Mouse (Mus musculus): ENCODE data around the gene Gm4131. TPM values are rescaled to one million over a fixed set of nuclear protein-coding genes. Genes with fewer than 3 reads are reported as not detected.

Gm4131 gene
- polyA plus RNA-seq, 1 experiment from 2014 or later: 0.20 TPM

DNA sequence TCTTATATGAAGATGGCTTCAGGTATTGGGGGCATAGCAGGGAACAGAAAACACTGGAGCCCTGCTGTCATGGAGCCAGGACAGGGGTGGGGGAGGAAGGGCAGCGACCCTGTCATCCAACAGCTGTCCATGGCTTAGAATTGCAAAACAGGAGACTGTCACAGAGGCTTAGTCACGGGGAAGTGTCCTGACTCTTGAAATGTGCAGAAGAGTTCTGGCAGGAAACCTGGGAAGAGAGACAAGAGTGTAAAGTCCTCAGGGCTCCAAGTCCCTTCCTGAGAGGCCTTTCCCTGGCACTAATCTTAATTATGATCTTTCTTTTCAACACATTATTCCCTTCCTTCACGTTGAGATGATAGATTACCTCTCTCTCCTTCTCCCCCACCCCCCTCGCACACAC is 16.6 kb downstream of the Gm4131 start:
- ATAC-seq (ENCODE audit: insufficient number of reproducible peaks, low FRiP score): no peak
- H3K9ac ChIP-seq: no peak overlapping the region

DNA sequence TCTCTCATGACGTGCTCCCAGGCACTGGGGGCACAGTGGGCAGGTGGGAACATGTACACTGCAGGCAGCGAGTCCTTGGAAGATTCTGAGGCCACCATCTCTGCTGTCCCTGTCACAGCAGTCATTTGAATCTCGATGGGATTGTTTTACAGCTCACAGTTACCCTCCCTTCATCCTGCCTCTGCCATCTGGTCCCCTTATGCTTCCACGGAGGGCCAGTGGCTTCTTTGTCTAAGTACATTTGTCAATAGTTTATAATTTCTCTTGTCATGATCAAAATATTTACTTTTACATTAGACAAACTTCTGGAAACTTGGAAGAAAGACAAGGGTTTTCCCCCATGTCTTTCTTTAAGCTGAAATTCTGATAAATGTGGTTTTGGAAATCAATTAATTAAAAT is 20.0 kb downstream of the Gm4131 start:
- Histone ChIP-seq H3K27ac (ENCODE audit: poor library complexity, severe bottlenecking) (no peak overlapping the region), H3K27me3 (replicated peaks) (no peaks in the 10 kb centered on the region), H3K4me2 (no peak overlapping the region), H3K4me1 (replicated peaks) (peaks cover 2% of the 10 kb centered on the region; the same call in 1 of the 2 replicates), H3K9me3 (replicated peaks) (0 out of 2 replicates have a peak, but pooled peaks cover 3% of the 10 kb centered on the region), H3K4me3 (no peak overlapping the region), H3K9ac (no peak overlapping the region), H3K36me3 (no peaks in the 10 kb centered on the region)
- 67% methylated on average over 4 of the region's 4 CpGs for WGBS
- no peak for ATAC-seq (ENCODE audit: insufficient number of reproducible peaks, low FRiP score)

More for the DNA sequence above, 16.6 kb downstream of the Gm4131 start:
- H3K27ac ChIP-seq (ENCODE audit: poor library complexity, severe bottlenecking): no peak overlapping the region
- no peak overlapping the region for H3K4me2 ChIP-seq
- H3K4me3 ChIP-seq: no peak overlapping the region
- no peaks in the 10 kb centered on the region for H3K9me3 ChIP-seq (replicated peaks)
- peaks cover 7% of the 10 kb centered on the region; the same call in 1 of the 2 replicates for H3K27me3 ChIP-seq (replicated peaks)
- H3K36me3 ChIP-seq: no peaks in the 10 kb centered on the region
- 13% methylated on average over 4 of the region's 4 CpGs for WGBS
- H3K4me1 ChIP-seq (replicated peaks): peaks cover 7% of the 10 kb centered on the region

DNA sequence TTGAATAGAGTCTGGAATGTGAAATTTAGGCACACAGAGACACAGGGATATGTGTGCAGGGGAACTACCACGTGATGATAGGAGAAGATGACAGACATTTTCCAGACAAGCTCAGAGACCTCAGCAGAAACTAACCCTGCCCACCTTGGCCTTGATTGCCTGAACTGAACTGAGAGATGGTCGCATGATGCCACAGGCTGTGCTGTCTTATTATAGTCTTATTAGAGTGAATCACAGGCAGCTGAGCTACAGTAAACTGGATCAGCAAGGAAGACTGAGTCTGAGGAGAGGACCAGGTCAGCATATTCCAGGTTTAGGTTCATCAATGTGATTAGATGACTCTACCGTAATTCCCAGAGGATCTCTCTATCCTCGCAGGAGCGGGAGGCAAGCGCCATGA is 20.4 kb downstream of the Gm4131 start:
- Histone ChIP-seq H3K9ac (no peak overlapping the region), H3K4me2 (no peak overlapping the region), H3K27me3 (replicated peaks) (no peaks in the 10 kb centered on the region), H3K36me3 (no peaks in the 10 kb centered on the region), H3K4me3 (no peak overlapping the region), H3K9me3 (replicated peaks) (0 out of 2 replicates have a peak, but pooled peaks cover 3% of the 10 kb centered on the region), H3K4me1 (replicated peaks) (peaks cover 2% of the 10 kb centered on the region; the same call in 1 of the 2 replicates), H3K27ac (ENCODE audit: poor library complexity, severe bottlenecking) (no peak overlapping the region)
- no peak for ATAC-seq (ENCODE audit: insufficient number of reproducible peaks, low FRiP score)
- 80% methylated on average over 6 of the region's 6 CpGs for WGBS

DNA sequence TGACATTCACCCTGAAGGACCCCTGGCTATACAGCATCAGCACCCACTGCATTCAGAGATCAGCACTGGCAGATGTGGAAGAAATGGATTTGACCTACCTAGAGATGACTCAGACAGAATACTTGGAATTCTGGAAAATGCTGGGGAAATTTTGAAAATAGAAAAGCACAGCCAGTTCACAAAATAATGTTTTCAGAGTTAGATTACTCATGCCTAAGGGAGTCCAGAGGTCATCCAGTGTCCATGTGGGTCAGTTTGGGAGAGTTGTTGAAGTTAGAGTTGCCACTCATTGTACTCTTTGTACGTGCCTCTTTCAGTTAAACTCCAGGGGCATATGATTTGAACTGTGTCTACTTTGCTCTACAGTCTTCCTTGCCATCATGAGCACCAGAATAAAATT is 25.0 kb downstream of the Gm4131 start:
- Histone ChIP-seq H3K36me3 (no peaks in the 10 kb centered on the region), H3K27me3 (replicated peaks) (no peaks in the 10 kb centered on the region), H3K9me3 (replicated peaks) (0 out of 2 replicates have a peak, but pooled peaks cover 3% of the 10 kb centered on the region), H3K4me1 (replicated peaks) (no peaks in the 10 kb centered on the region; the same call in 1 of the 2 replicates), H3K27ac (ENCODE audit: poor library complexity, severe bottlenecking) (no peak overlapping the region), H3K4me2 (no peak overlapping the region), H3K4me3 (no peak overlapping the region), H3K9ac (no peak overlapping the region)
- no peak for ATAC-seq (ENCODE audit: insufficient number of reproducible peaks, low FRiP score)
- 73% methylated on average over 1 of the region's 1 CpGs for WGBS

DNA sequence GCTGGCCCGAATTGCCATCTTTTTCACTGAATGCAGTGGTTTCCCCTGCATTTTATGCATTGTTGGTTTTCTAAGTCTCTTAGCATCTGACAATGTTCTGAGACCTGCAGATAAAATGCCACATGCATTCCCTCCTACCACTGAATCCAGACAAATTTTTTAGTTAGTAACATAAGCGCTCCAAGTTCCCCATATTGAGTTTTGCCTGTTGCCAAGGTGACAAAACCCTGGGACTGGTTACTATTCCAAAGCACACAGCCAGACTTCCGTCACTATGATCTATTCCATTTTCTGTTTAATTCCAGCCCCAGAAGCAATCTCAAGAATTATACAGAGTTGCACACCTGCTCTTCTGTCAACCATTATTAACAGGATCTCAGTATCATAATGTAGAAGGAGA is 26.9 kb downstream of the Gm4131 start:
- Histone ChIP-seq H3K27me3 (replicated peaks) (no peaks in the 10 kb centered on the region), H3K4me1 (replicated peaks) (no peaks in the 10 kb centered on the region; the same call in 1 of the 2 replicates), H3K27ac (ENCODE audit: poor library complexity, severe bottlenecking) (no peak overlapping the region), H3K9ac (no peak overlapping the region), H3K9me3 (replicated peaks) (0 out of 2 replicates have a peak, but pooled peaks cover 3% of the 10 kb centered on the region), H3K4me2 (no peak overlapping the region), H3K4me3 (no peak overlapping the region), H3K36me3 (no peaks in the 10 kb centered on the region)
- 81% methylated on average over 3 of the region's 3 CpGs for WGBS
- no peak for ATAC-seq (ENCODE audit: insufficient number of reproducible peaks, low FRiP score)

DNA sequence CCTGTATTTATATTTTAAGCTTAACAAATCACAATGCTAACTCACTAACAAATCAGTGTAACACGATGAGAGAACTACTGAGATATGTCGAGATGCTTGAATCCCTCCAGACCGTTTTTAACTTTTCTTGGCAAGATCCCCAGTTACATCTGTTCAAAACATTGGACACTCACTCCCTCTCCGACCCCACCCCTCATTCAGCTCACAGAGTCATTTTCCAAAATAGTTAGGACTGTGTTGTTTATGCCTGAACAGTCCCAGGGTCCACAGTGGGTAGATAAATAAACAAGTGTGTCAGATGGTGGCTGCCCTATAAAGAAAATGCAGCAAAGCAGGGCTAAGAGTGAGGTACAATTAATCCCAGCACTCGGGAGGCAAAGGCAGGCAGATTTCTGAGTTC is 29.7 kb downstream of the Gm4131 start:
- Histone ChIP-seq H3K4me3 (no peak overlapping the region), H3K27ac (ENCODE audit: poor library complexity, severe bottlenecking) (no peak overlapping the region), H3K27me3 (replicated peaks) (no peaks in the 10 kb centered on the region), H3K36me3 (no peaks in the 10 kb centered on the region), H3K9me3 (replicated peaks) (no peaks in the 10 kb centered on the region), H3K4me2 (no peak overlapping the region), H3K9ac (no peak overlapping the region), H3K4me1 (replicated peaks) (no peaks in the 10 kb centered on the region)
- WGBS: 57% methylated on average over 5 of the region's 5 CpGs
- no peak for ATAC-seq (ENCODE audit: insufficient number of reproducible peaks, low FRiP score)

DNA sequence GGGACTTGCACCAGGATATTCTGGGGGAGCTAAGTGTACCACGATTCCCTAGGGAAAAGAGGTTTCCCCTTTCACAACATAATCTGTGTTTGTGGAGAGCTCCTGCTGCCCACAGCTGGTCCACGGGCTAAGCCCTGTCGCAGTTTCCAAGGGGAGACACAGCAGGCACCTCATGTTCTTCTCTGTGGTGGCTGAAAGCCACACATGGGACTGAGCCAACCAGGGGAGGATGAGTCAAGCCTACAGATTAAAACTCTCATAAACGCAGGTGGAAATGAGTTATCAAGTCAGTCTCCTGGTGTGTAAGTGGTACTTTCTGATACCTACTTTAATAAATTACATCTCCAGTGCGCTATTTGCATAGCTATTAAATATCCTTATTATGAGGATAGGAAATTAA is 30.6 kb downstream of the Gm4131 start:
- 49% methylated on average over 5 of the region's 5 CpGs for WGBS
- no peak overlapping the region for H3K9ac ChIP-seq
- H3K9me3 ChIP-seq (replicated peaks): no peaks in the 10 kb centered on the region
- no peaks in the 10 kb centered on the region for H3K36me3 ChIP-seq
- no peak overlapping the region for H3K4me3 ChIP-seq
- H3K4me1 ChIP-seq (replicated peaks): no peaks in the 10 kb centered on the region
- no peak overlapping the region for H3K27ac ChIP-seq (ENCODE audit: poor library complexity, severe bottlenecking)
- no peak overlapping the region for H3K4me2 ChIP-seq
- H3K27me3 ChIP-seq (replicated peaks): no peaks in the 10 kb centered on the region
- ATAC-seq (ENCODE audit: insufficient number of reproducible peaks, low FRiP score): no peak

DNA sequence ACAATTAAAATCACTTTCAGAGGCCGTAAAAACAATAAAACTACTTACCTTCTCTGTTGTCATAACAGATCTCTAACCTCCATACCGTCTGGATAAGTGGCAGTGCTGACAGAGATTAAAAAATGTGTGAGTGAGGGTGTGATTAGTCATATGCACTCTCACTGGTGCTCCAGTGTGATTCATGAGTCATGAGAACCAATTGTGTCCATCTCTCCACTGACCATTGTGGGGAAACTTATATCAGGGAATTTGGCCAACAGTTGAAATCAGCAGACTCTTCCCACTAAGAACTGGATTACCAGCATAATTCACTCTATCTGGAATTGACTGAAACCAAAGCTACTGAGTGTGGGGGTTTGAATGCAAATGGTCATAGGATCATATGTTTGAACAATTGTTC is 35.8 kb downstream of the Gm4131 start:
- ATAC-seq (ENCODE audit: insufficient number of reproducible peaks, low FRiP score): no peak
- no peak overlapping the region for H3K4me3 ChIP-seq

DNA sequence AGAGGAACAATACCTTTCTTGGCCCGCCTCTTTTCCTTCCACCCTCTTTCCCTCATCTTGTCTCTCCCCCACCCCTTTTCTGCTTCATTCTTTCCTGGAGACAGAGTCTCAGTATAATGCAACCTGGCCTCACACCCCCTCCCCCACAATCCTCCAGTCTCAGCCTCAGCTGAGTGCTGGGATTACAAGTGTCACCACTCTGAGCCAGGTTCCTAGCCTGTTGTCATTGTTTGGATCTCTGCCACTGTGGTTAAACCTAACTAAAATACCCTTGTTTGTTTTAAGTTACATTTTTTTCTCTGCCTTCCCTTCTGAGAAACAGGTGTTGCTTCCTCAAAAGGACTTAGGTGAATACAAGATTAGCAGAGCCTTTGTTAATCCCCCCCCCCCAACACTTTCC is 53.9 kb downstream of the Gm4131 start:
- 64% methylated on average over 1 of the region's 1 CpGs for WGBS

More for the DNA sequence above, 35.8 kb downstream of the Gm4131 start:
- Histone ChIP-seq H3K4me1 (replicated peaks) (no peaks in the 10 kb centered on the region), H3K9me3 (replicated peaks) (no peaks in the 10 kb centered on the region), H3K4me2 (no peak overlapping the region), H3K27ac (ENCODE audit: poor library complexity, severe bottlenecking) (no peak overlapping the region), H3K27me3 (replicated peaks) (no peaks in the 10 kb centered on the region), H3K9ac (no peak overlapping the region), H3K36me3 (no peaks in the 10 kb centered on the region)
- WGBS: 52% methylated on average over 2 of the region's 2 CpGs

DNA sequence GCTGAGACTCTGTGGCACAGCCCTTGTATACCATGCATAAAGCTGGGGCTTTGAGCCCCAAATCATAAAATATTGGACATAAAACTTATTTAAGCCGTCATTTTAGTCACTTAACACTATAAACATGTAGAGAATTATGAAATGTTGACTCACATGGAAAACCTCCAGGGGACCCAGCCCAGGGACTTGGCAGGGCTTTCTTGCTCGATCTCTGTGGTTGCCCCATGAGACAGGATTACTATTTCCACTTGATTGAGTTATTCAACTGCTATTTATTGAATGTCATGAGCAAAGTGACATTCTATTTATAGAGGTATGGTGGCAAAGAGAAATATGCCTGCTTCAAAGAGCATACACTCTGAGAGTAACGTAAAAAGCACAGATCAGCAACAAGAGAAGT is 57.4 kb downstream of the Gm4131 start:
- 62% methylated on average over 3 of the region's 3 CpGs for WGBS
- H3K4me1 ChIP-seq (replicated peaks): no peaks in the 10 kb centered on the region
- H3K9ac ChIP-seq: no peak overlapping the region
- no peak overlapping the region for H3K27ac ChIP-seq (ENCODE audit: poor library complexity, severe bottlenecking)
- H3K4me3 ChIP-seq: no peak overlapping the region
- H3K4me2 ChIP-seq: no peak overlapping the region
- no peaks in the 10 kb centered on the region for H3K27me3 ChIP-seq (replicated peaks)
- no peaks in the 10 kb centered on the region for H3K9me3 ChIP-seq (replicated peaks)
- no peaks in the 10 kb centered on the region for H3K36me3 ChIP-seq
- ATAC-seq (ENCODE audit: insufficient number of reproducible peaks, low FRiP score): no peak

More for the DNA sequence above, 53.9 kb downstream of the Gm4131 start:
- Histone ChIP-seq H3K27ac (ENCODE audit: poor library complexity, severe bottlenecking) (no peak overlapping the region), H3K36me3 (no peaks in the 10 kb centered on the region), H3K9me3 (replicated peaks) (no peaks in the 10 kb centered on the region), H3K9ac (no peak overlapping the region), H3K27me3 (replicated peaks) (no peaks in the 10 kb centered on the region), H3K4me2 (no peak overlapping the region), H3K4me3 (no peak overlapping the region), H3K4me1 (replicated peaks) (no peaks in the 10 kb centered on the region)
- ATAC-seq (ENCODE audit: insufficient number of reproducible peaks, low FRiP score): no peak

DNA sequence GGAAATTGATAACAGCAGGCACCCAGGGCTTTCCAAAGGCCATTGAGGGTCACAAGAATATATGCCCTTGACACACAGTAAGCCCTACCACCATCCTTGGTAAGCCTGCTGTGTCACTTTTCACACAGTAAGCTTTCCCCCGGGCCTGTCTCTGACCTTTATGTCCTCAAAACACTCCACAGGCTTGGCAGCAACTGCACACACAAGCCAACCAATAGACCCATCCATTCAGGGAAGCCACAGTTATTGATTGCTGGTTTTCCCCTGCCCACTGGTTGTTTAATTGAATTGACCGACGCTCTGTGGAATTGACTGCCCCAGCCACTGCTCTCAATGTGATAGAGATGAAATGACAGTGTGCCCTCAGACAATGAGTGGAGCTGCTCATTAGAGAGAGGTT is 60.5 kb downstream of the Gm4131 start:
- no peaks in the 10 kb centered on the region for H3K4me1 ChIP-seq (replicated peaks)
- H3K9ac ChIP-seq: no peak overlapping the region
- H3K4me2 ChIP-seq: no peak overlapping the region
- H3K27ac ChIP-seq (ENCODE audit: poor library complexity, severe bottlenecking): no peak overlapping the region
- no peak for ATAC-seq (ENCODE audit: insufficient number of reproducible peaks, low FRiP score)
- no peaks in the 10 kb centered on the region for H3K9me3 ChIP-seq (replicated peaks)
- 84% methylated on average over 3 of the region's 3 CpGs for WGBS
- no peaks in the 10 kb centered on the region for H3K27me3 ChIP-seq (replicated peaks)
- no peak overlapping the region for H3K4me3 ChIP-seq
- no peaks in the 10 kb centered on the region for H3K36me3 ChIP-seq

DNA sequence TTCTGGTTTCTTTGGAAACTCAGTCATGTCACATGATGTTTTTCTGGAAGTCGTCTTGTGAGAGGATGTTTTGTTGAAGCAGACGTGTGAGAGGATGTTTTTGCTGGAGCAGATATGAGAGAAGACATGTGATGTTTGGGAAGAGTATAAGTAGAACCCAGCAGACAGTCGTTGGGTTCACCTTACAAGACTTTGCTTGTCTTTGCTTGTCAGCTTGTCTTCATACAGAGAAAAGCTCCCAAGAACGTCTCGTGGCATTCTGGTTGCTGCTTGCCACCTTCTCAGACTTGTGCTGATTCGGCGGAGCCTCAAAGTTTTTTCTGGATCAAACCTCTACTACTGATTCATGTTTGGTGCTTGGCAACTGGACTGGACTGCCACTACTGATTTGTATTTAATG is 69.3 kb downstream of the Gm4131 start:
- H3K27ac ChIP-seq (ENCODE audit: poor library complexity, severe bottlenecking): no peak overlapping the region
- H3K27me3 ChIP-seq (replicated peaks): no peaks in the 10 kb centered on the region
- 66% methylated on average over 7 of the region's 7 CpGs for WGBS
- no peak for ATAC-seq (ENCODE audit: insufficient number of reproducible peaks, low FRiP score)
- H3K4me3 ChIP-seq: no peak overlapping the region
- peaks cover 3% of the 10 kb centered on the region for H3K4me1 ChIP-seq (replicated peaks)
- no peak overlapping the region for H3K4me2 ChIP-seq
- H3K9me3 ChIP-seq (replicated peaks): no peaks in the 10 kb centered on the region
- H3K36me3 ChIP-seq: no peaks in the 10 kb centered on the region
- no peak overlapping the region for H3K9ac ChIP-seq
